9 mouse cellular contexts compared by ENCODE assay signal in genomic region chr11:77771879-77772713, GRCm38 (mm10). TPM values are rescaled to one million over a fixed set of nuclear protein-coding genes. Genes with fewer than 3 reads are reported as not detected.
DNase-seq lines count a peak whose midpoint lies in the region; ATAC-seq and TF ChIP-seq lines count a peak whose summit lies in the region.
"Had no signal": no experiment of that assay in that cellular context is flagged by ENCODE, and none has a peak within 500 bp of the region (broad histone marks: within the 10 kb centered on the region; RNA-seq: fewer than 3 reads in every experiment).

No protein-coding gene starts in this region.

- peaks cover 37% of the 10 kb centered on the region for H3K4me1 ChIP-seq in liver, postnatal 0 days (ENCODE audit: insufficient read depth)

- H3K36me3 ChIP-seq in C2C12 (ENCODE audit: control insufficient read depth, insufficient read depth), result peaks cover 14% of the 10 kb centered on the region
- H3K36me3 ChIP-seq in liver, postnatal 0 days (replicated peaks; ENCODE audit: insufficient read depth, low read length), result no peaks in the 10 kb centered on the region

- TF ChIP-seq CTCF in C2C12 (IDR thresholded peaks at IDR 0.05; ENCODE audit: control insufficient read depth, insufficient read depth, insufficient read length), result no peak
- TF ChIP-seq CTCF in liver, postnatal 0 days (IDR thresholded peaks at IDR 0.05; ENCODE audit: low read depth), result no peak

- 30% methylated on average over 8 of the region's 8 CpGs for WGBS in liver, postnatal 0 days (ENCODE audit: insufficient replicate concordance)

- H3K4me2 ChIP-seq in liver, postnatal 0 days (ENCODE audit: low read depth, low read length), result peak overlapping the region; percentile 61

- peak overlapping the region; percentile 38 for H3K9ac ChIP-seq in liver, postnatal 0 days (replicated peaks)

- peak; percentile 57 to 76 for DNase-seq in adrenal gland, adult (ENCODE audit: inconsistent age in 2 of 2, low spot score in 1 of 2)
- DNase-seq in adrenal gland, adult 18-20 months (ENCODE audit: low spot score in 2 of 2), result no peak
- DNase-seq in kidney, adult 9 months, result peak; percentile 90
- peak; percentile 50 for DNase-seq in liver, postnatal 0 days
- no peak for DNase-seq in embryo, embryonic 11 days
- DNase-seq in spleen, postnatal 14 days (ENCODE audit: low spot score in 2 of 2), result no peak
- no peak for DNase-seq in frontal cortex, postnatal 25 days (ENCODE audit: low spot score in 2 of 2)

- no peaks in the 10 kb centered on the region for H3K9me3 ChIP-seq in liver, postnatal 0 days (ENCODE audit: low read length)

- H3K79me3 ChIP-seq in C2C12 (ENCODE audit: low read depth), result peaks cover 70% of the 10 kb centered on the region

- peak overlapping the region; percentile 38 for H3ac ChIP-seq in C2C12 (ENCODE audit: control insufficient read depth, insufficient read length, low read depth)

- peak; percentile 86 for ATAC-seq in liver, postnatal 0 days

- no peaks in the 10 kb centered on the region for H3K27me3 ChIP-seq in C2C12 (ENCODE audit: control insufficient read depth, insufficient read depth, insufficient read length)
- H3K27me3 ChIP-seq in liver, postnatal 0 days (ENCODE audit: insufficient read depth, low read length), result no peaks in the 10 kb centered on the region

- peaks cover 99% of the 10 kb centered on the region for H3K79me2 ChIP-seq in C2C12 (ENCODE audit: control insufficient read depth, insufficient read depth)

- no peak overlapping the region for H3K4me3 ChIP-seq in C2C12 (ENCODE audit: insufficient read depth, poor library complexity, severe bottlenecking)
- H3K4me3 ChIP-seq in liver, postnatal 0 days (ENCODE audit: low read depth, low read length), result peak overlapping the region; percentile 15; the same call in 1 of the 2 replicates

- TF ChIP-seq EP300 in liver, postnatal 0 days (IDR thresholded peaks at IDR 0.05; ENCODE audit: low read depth), result no peak

- peak overlapping the region; percentile 89 for H3K27ac ChIP-seq in liver, postnatal 0 days (ENCODE audit: low read depth)

TF ChIP-seq in C2C12, 6 proteins besides CTCF, POLR2A, EP300 and RAD21:
- TF ChIP-seq MAX (IDR thresholded peaks at IDR 0.05) (no peak), MYOG (IDR thresholded peaks at IDR 0.05; ENCODE audit: control insufficient read depth, extremely low read depth, insufficient read length) (no peak), FOSL1 (IDR thresholded peaks at IDR 0.05; ENCODE audit: insufficient read depth, low read length, poor library complexity, severe bottlenecking) (no peak), USF1 (IDR thresholded peaks at IDR 0.05; ENCODE audit: low read depth) (no peak), CEBPB (IDR thresholded peaks at IDR 0.05; ENCODE audit: low read depth) (no peak), MYOD1 (IDR thresholded peaks at IDR 0.05; ENCODE audit: control insufficient read depth, insufficient read length, low read depth) (no peak)

RNA-seq across cellular contexts. Expression of gene Myo18a, which starts 9.1 kb away (rescaled TPM):
- total RNA-seq in adrenal gland, adult 18-20 months (2021), result 10 to 100 TPM; 45.9 to 56.8 TPM
- polyA plus RNA-seq in C2C12 (2012; fragmentation: generic; extraction: Trizol), result 57.0 TPM
- 10.4 and 10.5 TPM in 2 replicates for polyA plus RNA-seq in liver, postnatal 0 days (2015; fragmentation: Nextera tagmentation; extraction: Ambion mirVana)

RNA-seq across cellular contexts. Expression of gene Gm10277, which starts 15.5 kb away (rescaled TPM):
- total RNA-seq in adrenal gland, adult 18-20 months (2021), result not detected
- polyA plus RNA-seq in C2C12 (2012; fragmentation: generic; extraction: Trizol), result 0.33 TPM
- polyA plus RNA-seq in liver, postnatal 0 days (2015; fragmentation: Nextera tagmentation; extraction: Ambion mirVana), result 0.12 and 0.31 TPM in 2 replicates

RNA-seq across cellular contexts. Expression of gene Cryba1, which starts 47.0 kb away (rescaled TPM):
- total RNA-seq in adrenal gland, adult 18-20 months (2021), result not detected
- polyA plus RNA-seq in C2C12 (2012; fragmentation: generic; extraction: Trizol), result 0.07 TPM
- polyA plus RNA-seq in liver, postnatal 0 days (2015; fragmentation: Nextera tagmentation; extraction: Ambion mirVana), result not detected in 2 replicates
- polyA plus RNA-seq: heart, postnatal 0 days had no signal

Comparison
In these comparisons a context has a peak if more than half of its experiments do, and no peak if none do; other contexts are left out.
1. DNase-seq: peak in adrenal gland, adult (2 of 2), kidney, adult 9 months (single experiment) and liver, postnatal 0 days (single experiment); none in adrenal gland, adult 18-20 months (0 of 2), embryo, embryonic 11 days (single experiment), spleen, postnatal 14 days (0 of 2) and frontal cortex, postnatal 25 days (0 of 2).